Comparison of ENCODE assay signal across 9 mouse cellular contexts in genomic region chr2:165999790-166000189, GRCm38 (mm10). TPM values are rescaled to one million over a fixed set of nuclear protein-coding genes. Genes with fewer than 3 reads are reported as not detected.
DNase-seq lines count a peak whose midpoint lies in the region; ATAC-seq and TF ChIP-seq lines count a peak whose summit lies in the region.
"Had no signal": no experiment of that assay in that cellular context is flagged by ENCODE, and none has a peak within 500 bp of the region (broad histone marks: within the 10 kb centered on the region; RNA-seq: fewer than 3 reads in every experiment).

No protein-coding gene starts in this region.

- WGBS in lung, embryonic 14.5 days = 13% methylated on average over 5 of the region's 5 CpGs
- WGBS in embryonic facial prominence, embryonic 14.5 days = 12% methylated on average over 5 of the region's 5 CpGs
- 10% methylated on average over 5 of the region's 5 CpGs for WGBS in kidney, embryonic 16.5 days

- TF ChIP-seq CTCF in lung, embryonic 14.5 days (IDR thresholded peaks at IDR 0.05; ENCODE audit: low read depth) = no peak

- peaks cover 15% of the 10 kb centered on the region for H3K4me1 ChIP-seq in lung, embryonic 14.5 days (ENCODE audit: insufficient read depth)
- peaks cover 17% of the 10 kb centered on the region for H3K4me1 ChIP-seq in embryonic facial prominence, embryonic 14.5 days (ENCODE audit: control insufficient read depth, insufficient read depth, low read length)
- H3K4me1 ChIP-seq in kidney, embryonic 16.5 days (ENCODE audit: insufficient read depth, low read length) = peaks cover 42% of the 10 kb centered on the region

- no peak for ATAC-seq in lung, embryonic 14.5 days (ENCODE audit: insufficient read depth)
- 0 out of 2 replicates have a peak, but pooled peaks have one; percentile 47 for ATAC-seq in embryonic facial prominence, embryonic 14.5 days (ENCODE audit: low read depth)
- ATAC-seq in kidney, embryonic 16.5 days (ENCODE audit: low FRiP score, low TSS enrichment) = peak; percentile 59; the same call in 1 of the 2 replicates

- no peaks in the 10 kb centered on the region for H3K36me3 ChIP-seq in lung, embryonic 14.5 days (ENCODE audit: insufficient read depth)
- no peaks in the 10 kb centered on the region for H3K36me3 ChIP-seq in embryonic facial prominence, embryonic 14.5 days (ENCODE audit: control insufficient read depth, insufficient read depth, low read length)
- no peaks in the 10 kb centered on the region for H3K36me3 ChIP-seq in kidney, embryonic 16.5 days (ENCODE audit: insufficient read depth, low read length)

- H3K9me3 ChIP-seq in lung, embryonic 14.5 days (ENCODE audit: low read depth, low read length) = no peaks in the 10 kb centered on the region
- H3K9me3 ChIP-seq in embryonic facial prominence, embryonic 14.5 days (ENCODE audit: control insufficient read depth, low read length) = no peaks in the 10 kb centered on the region
- no peaks in the 10 kb centered on the region for H3K9me3 ChIP-seq in kidney, embryonic 16.5 days (ENCODE audit: low read length)

- no peak overlapping the region for H3K4me3 ChIP-seq in lung, embryonic 14.5 days (ENCODE audit: low read depth, low read length)
- H3K4me3 ChIP-seq in embryonic facial prominence, embryonic 14.5 days (ENCODE audit: low read depth, low read length) = no peak overlapping the region
- no peak overlapping the region for H3K4me3 ChIP-seq in kidney, embryonic 16.5 days (ENCODE audit: low read length)
- H3K4me3 ChIP-seq: myocyte had no signal

- H3K4me2 ChIP-seq in lung, embryonic 14.5 days = no peak overlapping the region
- H3K4me2 ChIP-seq in embryonic facial prominence, embryonic 14.5 days (ENCODE audit: low read depth, low read length) = no peak overlapping the region
- H3K4me2 ChIP-seq in kidney, embryonic 16.5 days (replicated peaks; ENCODE audit: low read depth, low read length) = peak overlapping the region; percentile 24

- H3K27me3 ChIP-seq in lung, embryonic 14.5 days (ENCODE audit: insufficient read depth, low read length) = no peaks in the 10 kb centered on the region
- no peaks in the 10 kb centered on the region for H3K27me3 ChIP-seq in embryonic facial prominence, embryonic 14.5 days (replicated peaks; ENCODE audit: control insufficient read depth, insufficient read depth, low read length)
- no peaks in the 10 kb centered on the region for H3K27me3 ChIP-seq in kidney, embryonic 16.5 days (ENCODE audit: insufficient read depth, low read length)

- no peak overlapping the region for H3K9ac ChIP-seq in lung, embryonic 14.5 days
- no peak overlapping the region for H3K9ac ChIP-seq in embryonic facial prominence, embryonic 14.5 days (ENCODE audit: low read depth, low read length)
- H3K9ac ChIP-seq in kidney, embryonic 16.5 days (replicated peaks; ENCODE audit: low read length) = no peak overlapping the region

- peak; percentile 60 for DNase-seq in lung, embryonic 14.5 days
- no peak for DNase-seq in lung, postnatal 4 days
- peak; percentile 53 for DNase-seq in embryonic facial prominence, embryonic 14.5 days (ENCODE audit: low spot score)
- peak; percentile 73 for DNase-seq in retina, postnatal 1 day
- DNase-seq in adipocyte (ENCODE audit: low spot score) = no peak
- no peak for DNase-seq in urinary bladder, postnatal 36 days (ENCODE audit: low spot score in 2 of 2)
- DNase-seq in layer of hippocampus, adult 8-10 months (ENCODE audit: low spot score in 2 of 2) = no peak

- no peak overlapping the region for H3K27ac ChIP-seq in lung, embryonic 14.5 days (ENCODE audit: low read depth)
- no peak overlapping the region; the same call in 1 of the 2 replicates for H3K27ac ChIP-seq in embryonic facial prominence, embryonic 14.5 days (replicated peaks; ENCODE audit: low read depth, low read length)
- H3K27ac ChIP-seq in kidney, embryonic 16.5 days (ENCODE audit: low read length) = peak overlapping the region; percentile 34; the same call in 1 of the 2 replicates

RNA-seq across cellular contexts. Expression of gene Ncoa3, which starts 7.4 kb away (rescaled TPM):
- polyA plus RNA-seq in lung, embryonic 14.5 days (2014; fragmentation: Nextera tagmentation; extraction: Ambion mirVana) = 17.4 and 17.7 TPM in 2 replicates
- 15.4 and 15.6 TPM in 2 replicates for polyA plus RNA-seq in embryonic facial prominence, embryonic 14.5 days (2014; fragmentation: Nextera tagmentation; extraction: Ambion mirVana)
- polyA plus RNA-seq in kidney, embryonic 16.5 days (2015; fragmentation: Nextera tagmentation; extraction: Ambion mirVana) = 19.1 and 22.8 TPM in 2 replicates
- total RNA-seq in layer of hippocampus, adult 8-10 months (2022) = 10 to 100 TPM; 33.9 to 41.1 (median 36.3) TPM

Comparison
In these comparisons a context has a peak if more than half of its experiments do, and no peak if none do; other contexts are left out.
1. DNase-seq: peak in lung, embryonic 14.5 days (single experiment), embryonic facial prominence, embryonic 14.5 days (single experiment) and retina, postnatal 1 day (single experiment); none in lung, postnatal 4 days (0 of 2), adipocyte (single experiment), urinary bladder, postnatal 36 days (0 of 2) and layer of hippocampus, adult 8-10 months (0 of 2).